Mouse (Mus musculus): Measurements from ENCODE around the gene Akt3.
A peak's percentile ranks its signal among the peaks of the same experiment; 100 is the strongest.

Akt3 gene

DNA sequence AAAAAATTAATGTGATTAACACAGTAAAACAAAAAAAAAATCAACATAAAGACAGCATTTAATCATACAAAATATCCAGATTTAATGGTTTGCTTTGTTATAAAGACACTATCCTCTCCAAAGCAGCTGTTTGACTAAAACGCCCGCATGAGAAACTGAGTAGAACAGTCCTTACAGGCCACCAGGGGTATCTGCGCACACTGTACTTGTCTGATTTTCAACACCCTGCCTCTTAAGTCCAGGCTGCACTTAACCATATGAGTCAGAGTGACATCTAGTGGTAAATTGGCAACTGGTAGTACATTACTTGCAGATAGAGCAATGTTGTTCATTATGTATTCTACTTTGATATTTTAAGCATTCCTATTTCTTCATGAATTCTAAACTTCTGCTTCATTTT is 69.3 kb downstream of the Akt3 start:
- DNase-seq (ENCODE audit: low spot score) = peak; percentile 6

DNA sequence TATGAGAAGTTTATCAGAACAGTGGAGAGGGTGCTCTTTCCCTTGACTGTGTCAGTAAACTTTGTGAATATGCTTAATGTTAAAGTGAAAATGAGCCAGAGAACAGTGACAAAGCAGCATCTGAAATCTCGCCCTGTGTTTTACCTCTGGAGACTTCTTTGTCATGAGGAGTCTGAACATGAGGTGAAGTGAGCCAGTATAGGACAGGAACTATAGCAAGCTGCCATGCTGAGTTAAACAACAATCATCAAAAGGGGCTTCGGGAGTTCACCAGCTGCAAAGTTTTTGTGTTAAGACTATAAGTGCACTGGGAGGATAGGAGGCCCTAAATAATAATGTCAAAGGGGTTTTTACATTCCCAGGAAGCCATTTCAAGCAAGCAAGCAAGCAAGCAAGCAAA is 71.3 kb downstream of the Akt3 start:
- DNase-seq (ENCODE audit: low spot score) = no peak

DNA sequence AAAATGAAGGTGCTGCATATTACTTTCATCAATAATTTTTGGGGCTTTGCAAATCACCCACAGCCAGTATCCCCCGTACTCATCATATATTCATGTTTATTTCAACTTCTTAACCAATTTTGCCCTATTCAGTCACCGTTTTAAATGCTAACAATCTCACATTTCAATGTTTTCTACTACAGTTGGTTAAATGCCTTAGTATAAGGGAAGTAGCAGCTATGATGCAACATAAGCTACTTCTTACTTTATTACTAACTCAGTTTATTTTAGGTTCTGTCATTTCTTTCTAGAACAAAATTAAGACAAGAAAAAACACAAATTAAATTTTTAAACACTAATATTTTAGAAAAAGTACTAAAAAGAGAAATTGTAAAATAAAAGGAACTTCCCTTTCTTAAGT is 78.4 kb downstream of the Akt3 start:
- no peak for DNase-seq (ENCODE audit: low spot score)

DNA sequence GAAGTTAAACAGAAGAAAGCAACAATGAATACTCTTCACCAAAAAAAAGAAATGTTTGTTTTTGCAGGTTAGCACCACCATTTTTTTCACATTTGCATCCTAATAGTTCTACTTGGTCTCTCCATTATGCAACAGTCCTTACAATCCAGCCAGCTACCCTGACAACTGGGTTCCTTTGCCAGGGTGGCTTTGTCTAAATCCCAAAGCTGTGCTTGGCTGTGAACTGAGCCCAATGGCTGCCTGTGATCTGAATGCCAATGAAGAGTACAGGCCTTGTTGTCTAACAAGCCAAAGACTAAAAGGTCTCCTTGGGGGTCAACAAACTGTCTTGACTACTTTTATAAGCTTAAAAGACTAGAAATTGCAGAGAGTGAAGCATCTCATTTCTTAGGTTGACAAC is 82.6 kb downstream of the Akt3 start:
- no peak for DNase-seq (ENCODE audit: low spot score)

DNA sequence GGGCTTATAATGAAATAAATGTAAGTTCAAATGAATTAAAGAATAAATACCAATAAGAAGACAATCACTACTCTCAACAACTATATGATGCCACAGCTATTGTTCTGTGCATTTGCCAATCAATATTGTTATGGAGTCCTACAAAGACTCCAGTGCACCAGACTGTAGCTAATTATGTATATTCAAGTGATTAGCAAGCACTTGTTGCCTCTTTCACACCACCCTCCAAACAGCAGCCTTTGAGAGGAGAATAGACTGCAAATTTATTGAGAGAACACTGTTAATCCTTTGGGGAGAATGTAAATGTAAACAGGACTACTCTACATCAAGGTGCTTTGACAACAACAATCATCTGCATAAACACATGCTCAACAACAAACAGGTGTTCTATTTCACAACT is 86.7 kb downstream of the Akt3 start:
- no peak for DNase-seq (ENCODE audit: low spot score)

DNA sequence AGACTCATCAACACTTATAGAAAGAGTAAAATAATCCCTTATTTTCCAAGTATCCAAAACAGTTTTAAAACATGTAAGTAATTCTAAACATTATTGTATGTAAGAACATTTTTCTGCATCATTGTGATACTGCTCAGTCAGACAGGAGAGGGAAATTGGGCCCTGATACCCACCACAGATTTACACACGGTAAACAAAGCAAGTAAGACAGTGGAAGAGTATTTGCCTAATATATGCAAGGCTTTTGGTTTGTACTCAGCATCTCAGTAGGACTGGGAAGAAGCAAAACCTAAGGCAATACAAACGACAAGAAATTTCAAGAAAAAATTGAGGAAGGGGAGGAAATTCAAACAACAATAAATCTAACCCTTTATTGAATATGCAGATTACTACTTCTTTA is 92.2 kb downstream of the Akt3 start:
- no peak for DNase-seq (ENCODE audit: low spot score)

DNA sequence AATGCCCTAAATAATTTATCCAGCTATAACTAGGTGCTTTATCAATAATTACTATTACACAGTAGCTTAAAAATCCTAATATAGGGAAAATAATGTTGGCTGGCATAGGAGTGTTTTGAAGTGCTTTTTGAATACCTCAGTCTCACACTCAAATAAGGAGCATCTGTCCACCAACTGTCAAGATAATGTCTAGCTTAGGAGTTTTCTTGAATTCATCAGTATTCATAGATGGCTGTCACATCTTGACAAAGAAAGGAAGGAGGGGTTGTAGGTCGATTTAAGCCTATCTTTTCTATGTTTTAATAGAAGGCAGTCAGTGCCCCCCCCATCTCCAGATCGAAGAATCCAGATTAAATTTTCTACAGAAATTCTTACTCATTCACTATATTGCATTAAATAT is 92.7 kb downstream of the Akt3 start:
- no peak for DNase-seq (ENCODE audit: low spot score)

DNA sequence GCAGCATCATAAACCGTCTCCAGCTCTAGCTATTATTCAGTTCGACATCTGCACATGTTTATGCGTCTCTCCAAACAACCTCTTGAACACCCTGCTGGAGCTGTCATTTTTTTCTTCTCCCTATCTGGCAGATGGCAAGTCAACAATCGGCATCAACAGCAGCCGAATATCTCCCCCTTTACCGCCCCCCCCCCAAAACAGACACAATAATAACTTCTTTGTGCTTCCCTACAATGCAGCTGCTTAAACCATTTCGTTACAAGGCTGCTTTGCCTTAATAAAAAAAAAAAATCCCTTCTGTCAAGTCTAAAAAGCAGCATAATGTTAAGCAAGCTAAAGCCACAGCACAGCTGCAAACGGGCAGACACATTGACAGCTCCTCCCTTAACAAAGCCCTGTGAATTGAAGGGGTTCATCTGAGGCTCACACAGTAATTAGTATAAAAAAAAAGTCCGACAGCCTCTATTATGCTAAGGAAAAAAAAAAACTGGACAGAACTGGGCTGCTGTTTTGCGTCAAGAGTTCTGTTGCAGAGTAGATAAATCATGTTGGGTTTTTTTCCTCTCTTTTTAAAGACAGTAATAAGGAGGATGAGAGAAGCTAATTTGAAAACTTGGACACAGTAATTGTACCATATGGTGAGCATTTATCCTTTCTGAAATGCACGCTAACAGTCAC is 107.5 kb downstream of the Akt3 start:
- DNase-seq (ENCODE audit: low spot score) = no peak

DNA sequence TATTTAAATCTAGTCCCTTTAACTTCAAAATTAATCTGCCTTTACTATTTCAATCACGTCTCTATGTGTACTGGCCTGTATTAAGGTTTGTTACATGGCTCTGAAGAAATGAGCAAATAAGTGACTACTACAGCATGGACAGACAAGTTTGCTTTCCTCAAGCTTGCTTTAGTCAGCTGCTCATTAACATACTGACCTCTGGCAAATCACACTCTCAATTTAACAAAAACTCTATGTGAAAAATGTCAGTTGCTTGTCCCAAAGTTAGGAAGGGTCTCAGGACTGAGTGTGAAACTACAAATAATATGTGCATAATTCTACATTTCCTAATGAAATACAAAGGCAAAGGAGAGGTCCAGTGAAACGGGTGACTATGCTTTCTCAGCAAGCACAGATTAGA is 109.3 kb downstream of the Akt3 start:
- DNase-seq (ENCODE audit: low spot score) = no peak

DNA sequence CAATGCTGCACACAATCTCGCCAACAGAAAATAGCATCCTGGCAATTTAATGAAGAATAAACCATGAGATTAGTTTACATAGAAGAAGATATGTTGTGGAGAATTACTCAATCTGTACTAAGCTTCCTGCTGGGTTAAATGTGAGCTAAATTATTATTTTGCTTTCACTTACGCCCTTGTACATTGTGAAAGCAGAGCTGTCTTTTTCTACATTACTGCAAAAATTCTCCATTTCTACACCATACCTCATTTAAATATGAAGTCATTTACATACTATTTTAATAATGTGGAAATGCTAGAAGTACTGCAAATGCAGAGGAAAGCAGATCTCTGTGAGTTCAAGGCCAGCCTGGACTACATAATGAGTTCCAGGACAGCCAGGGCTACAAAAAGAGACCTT is 116.5 kb downstream of the Akt3 start:
- DNase-seq (ENCODE audit: low spot score) = no peak

DNA sequence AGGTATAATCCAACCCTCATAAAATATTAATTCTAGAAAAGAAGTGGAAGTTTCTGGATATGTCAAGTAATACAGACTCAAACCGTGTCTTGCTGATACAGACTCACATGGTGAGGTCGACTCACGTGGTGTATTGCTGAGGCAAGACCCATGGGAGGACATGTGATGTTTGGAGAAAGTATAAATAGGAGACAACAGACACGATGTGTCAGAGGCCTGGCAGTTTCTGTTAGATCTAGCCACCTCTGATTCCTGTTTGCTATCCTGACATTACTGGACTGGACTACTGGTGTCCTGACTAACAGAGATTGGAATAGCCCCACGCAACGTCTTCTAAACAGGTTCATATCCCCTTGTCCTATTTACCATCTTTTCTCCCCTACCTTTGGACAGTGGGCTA is 118.4 kb downstream of the Akt3 start:
- DNase-seq (ENCODE audit: low spot score) = no peak

DNA sequence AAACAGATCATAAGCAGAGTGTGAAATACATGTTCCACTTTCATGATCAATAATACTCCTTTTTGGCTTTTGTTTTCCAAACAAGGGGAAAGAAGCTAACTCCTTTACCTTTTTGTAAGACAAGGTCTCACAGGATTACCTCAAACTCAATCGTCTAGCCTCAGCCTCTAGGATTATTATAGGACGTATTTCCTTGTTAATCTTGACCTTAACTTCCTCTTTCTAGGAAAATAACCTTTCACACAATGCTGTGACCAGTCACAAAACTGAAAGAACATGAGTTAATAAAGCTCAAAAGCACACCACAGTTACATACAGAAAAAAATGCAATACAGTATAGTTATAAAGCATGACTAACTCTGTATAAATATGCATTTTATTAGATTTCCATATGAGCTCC is 126.5 kb downstream of the Akt3 start:
- no peak for DNase-seq (ENCODE audit: low spot score)

DNA sequence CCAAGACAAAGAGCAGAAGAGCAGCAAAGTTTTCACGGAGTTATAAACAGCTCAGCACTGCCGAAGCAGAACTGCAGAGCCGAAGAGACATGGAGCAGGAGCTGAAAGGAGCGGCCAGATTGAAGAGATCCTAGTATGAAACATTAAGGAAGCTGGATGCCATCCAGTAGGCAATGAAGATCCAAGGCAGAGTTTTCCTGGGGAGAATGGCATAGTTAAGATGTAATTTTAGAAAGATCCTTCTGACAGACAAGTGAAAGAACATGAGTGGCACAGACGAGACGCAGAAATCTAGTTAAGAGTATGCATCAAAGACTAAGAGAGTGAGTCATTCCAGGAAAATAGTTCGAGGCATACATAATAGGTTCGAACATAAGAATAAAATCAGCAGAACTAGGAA is 131.3 kb downstream of the Akt3 start:
- DNase-seq (ENCODE audit: low spot score) = no peak

DNA sequence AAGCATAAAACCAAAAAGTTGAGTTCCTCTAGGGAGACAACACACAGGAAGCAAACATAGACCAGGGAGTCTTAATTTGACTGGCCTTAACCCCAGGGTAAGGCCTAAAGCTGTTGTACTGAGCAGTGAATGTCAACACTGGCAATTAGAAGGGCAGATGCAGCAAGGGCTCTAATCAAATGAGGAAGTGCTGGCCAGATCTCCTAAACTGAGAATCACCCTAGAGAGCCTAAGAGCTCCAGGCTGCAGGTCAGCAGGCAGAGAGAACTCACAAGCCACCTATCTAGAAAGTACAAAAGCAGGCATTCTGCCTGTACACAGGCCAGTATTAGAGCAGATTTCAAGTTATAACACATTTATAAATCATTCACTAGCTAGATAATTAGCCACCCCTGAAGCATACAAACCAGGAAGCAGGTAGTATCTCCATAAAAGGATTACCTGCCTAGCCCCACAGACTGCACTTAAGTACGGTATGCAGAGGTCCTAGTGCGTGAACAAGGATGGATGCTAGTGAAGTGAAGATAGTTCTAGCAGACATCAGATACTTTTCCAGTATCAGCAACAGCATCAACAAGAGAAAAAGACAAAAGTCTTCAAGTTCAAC is 147.2 kb downstream of the Akt3 start:
- DNase-seq (ENCODE audit: low spot score) = no peak

DNA sequence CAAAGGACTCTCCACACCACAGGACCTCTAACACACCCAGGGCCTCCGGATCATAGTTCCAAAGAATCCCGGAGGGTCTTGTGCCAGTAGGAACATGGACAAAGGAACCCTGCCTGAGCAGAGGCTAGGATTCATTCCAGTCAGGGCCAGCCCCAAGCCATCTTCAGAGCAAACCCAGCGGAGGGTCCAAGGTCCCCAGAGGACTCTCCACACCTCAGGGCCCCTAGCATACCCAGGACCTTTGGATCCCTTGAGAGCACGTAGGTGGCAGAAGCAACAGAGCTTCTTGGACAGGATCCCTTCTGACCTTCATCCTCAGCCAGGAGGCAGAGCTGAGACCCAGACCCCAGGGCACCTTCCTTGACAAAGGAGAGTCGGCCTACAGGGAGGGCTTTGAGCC is 167.5 kb downstream of the Akt3 start:
- DNase-seq (ENCODE audit: low spot score) = no peak

DNA sequence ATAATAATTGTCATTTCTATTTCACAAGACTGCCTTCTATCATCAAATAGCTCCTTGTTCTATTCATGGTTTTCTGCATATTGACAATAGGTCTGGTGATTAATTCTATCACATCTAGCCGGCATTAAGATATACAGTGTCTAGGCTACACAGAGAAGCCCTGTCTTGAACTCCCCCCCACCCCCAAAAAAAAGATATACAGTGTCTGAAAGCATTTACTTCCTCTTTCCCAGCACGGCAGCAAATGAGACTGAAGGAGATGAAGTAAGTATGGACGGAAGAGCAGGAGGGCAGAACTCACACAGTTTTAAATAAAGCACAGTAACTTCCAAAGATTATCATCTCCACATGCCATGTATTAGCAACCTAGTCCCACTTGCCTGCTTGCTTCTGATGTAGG is 168.5 kb downstream of the Akt3 start:
- no peak for DNase-seq (ENCODE audit: low spot score)

DNA sequence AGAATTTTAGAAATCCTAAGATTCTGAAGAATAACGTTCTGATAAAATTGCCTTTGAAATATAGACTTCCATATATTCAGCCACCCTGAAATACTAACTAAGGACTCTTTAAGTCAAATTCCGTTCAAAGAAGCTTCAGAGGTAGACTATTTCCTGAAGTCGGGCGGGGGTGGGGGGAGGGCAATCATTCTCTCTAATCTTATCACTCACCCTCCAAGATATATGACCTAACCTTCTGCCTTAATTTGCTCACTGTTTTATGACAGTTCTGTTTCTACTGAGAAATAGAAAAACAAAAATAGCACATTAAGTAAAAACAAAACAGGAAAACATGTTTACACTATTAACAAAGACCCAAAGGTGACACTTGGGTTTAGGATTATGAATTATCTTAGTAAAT is 169.0 kb downstream of the Akt3 start:
- no peak for DNase-seq (ENCODE audit: low spot score)

DNA sequence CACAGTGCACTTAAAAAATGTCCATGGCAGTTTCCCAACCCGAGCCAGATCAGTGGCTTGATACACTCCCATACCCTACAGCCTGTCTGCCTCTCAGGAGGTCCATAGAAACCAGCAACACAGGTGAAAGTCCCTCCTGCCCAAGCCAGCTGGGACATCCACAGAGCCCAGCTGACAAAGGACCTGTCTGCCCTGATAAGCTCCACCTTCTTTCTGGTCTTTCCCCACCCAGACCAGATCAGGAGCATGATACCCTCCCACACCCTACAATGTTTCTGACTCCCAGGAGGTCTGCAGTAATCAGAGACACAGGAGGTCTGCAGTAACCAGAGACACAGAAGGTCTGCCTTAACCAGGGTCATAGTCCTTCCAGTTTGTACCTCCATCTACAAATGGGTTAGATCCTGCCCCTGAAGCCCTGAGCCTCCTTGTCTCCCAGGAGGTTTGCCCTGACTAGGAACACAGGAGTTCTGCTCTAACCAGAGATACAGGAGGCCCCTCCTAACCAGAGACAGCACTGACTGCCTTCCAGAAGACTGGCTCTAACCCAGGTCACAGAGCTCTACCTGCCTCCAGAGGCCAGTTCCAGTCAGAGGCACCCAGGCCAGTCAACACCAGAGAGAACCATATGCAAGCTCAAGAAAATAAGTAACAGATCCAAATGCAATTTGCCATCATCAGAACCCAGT is 175.9 kb downstream of the Akt3 start:
- DNase-seq (ENCODE audit: low spot score) = no peak

DNA sequence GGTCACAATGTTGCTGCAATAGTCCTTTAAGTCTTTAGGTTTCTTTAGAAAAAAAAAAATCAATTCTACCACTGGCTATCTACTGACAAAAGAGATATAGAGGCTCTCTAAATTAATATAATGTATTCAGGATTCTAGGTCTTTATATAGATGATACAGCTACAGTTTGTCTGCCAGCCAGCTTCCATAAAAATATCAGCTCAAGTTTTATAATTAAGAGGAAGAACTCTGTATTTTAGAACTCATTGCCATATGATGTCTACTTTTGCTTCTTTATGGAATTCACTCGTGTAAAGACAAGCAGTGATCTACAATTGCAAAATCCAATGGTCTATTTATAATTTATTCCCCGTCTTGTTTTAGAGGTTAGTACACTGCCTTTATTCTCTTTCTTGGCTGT is 188.8 kb downstream of the Akt3 start:
- DNase-seq (ENCODE audit: low spot score) = no peak

DNA sequence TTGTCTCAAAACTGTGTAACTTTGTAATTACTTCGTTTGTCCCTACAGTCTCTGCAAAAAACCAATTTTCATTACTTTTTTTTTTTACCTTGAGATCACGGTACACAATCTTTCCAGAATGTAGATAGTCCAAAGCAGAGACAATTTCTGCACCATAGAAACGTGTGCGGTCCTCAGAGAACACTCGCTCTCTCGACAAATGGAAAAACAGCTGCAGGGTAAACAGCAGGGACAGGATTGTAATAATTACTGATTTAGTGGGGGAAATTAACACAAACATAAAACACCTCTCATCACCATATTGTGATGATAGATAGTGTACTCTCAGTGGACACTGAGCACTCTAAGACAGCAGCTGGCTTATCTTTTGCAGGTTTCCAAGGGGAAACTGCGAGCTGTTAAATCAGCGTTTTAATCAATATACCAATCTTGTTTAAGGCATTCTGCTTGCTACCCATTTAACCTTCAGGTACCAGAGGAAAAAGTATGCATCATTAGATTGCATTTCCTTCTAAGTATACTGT is 190.8 kb downstream of the Akt3 start:
- DNase-seq (ENCODE audit: low spot score) = no peak

DNA sequence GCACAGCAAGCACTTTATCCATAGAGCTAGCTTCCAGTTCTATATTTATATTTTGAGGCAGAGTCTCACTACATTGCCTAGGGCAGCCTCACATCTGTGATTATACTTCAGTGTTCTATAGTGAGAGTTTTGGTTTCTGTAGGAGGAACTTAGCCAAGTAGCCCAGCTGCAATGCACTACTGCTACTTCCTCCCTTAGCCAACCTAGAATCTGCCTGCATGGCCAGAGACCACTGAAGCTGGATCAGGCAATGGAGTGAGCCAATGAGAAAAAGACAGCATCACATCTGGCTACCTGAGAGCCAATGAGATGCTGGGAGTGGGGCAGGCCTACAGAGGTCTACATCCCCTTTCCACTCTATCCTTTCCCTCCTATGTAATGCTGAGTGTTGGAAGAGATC is 192.3 kb downstream of the Akt3 start:
- DNase-seq (ENCODE audit: low spot score) = no peak

DNA sequence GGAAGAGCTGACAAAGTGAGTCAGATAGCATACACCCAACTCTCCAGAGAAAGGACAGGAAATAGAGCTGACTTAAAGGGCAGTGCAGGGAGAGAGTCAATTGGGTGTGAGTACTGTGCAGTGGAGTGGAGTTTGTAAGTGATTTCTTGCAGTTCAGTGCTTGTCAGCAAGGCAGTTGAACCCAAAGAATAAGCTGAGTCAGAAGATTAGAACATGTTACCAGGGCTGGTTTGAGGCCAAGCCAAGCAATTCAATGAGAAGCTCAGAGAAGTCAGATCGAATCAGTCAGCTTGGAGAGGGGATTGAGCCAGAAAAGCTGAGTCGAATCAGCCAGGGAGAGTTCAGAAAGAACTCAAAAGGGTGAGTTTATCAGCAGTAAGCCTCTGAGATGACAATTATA is 196.2 kb downstream of the Akt3 start:
- DNase-seq (ENCODE audit: low spot score) = no peak

DNA sequence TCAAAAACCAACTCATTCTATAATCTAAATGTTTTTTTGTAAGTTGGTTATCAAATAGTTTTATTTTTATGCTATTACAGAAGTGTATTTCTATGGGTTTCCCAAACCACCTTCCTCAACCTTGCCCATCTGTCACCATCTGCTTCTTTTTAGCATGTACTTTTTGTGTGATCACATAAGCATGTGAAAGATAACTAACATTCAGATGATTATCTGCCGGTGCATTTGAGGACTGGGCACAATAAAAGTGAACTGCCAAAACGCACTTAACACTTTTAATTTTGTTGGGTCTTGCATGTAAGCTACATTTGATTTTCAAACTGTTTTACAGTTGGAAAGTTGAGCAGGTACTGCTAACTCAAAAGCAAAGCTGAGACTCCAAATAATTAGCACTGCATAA is 203.1 kb downstream of the Akt3 start:
- DNase-seq (ENCODE audit: low spot score) = no peak

Measured in ovary, postnatal 14 days (tissue).